Mouse (Mus musculus) midbrain, embryonic 11.5 days (tissue): Measurements from ENCODE around the gene Hhex. TPM values are rescaled to one million over a fixed set of nuclear protein-coding genes. Genes with fewer than 3 reads are reported as not detected.

Experiments
- ATAC-seq: fragments of 200-750 bp; cut with Nextera tagmentation; 2 replicates; pipeline ENCODE4 v1.8.0; 2017; ENCODE audit warnings: moderate TSS enrichment, moderate library complexity; ENCODE audit not compliant: low FRiP score
- DNase-seq: peaks from one replicate; pipeline ENCODE4 v3.0.0; 2015; ENCODE audit warnings: low spot score; ENCODE audit errors: missing footprints
- H3K27ac ChIP-seq: fragments of 300-500 bp; sonication (generic); 2 replicates; pipeline ENCODE4 v1.5.1; 2014; ENCODE audit warnings: low read depth, low read length
- H3K27me3 ChIP-seq: fragments of 300-500 bp; sonication (generic); 2 replicates; pipeline ENCODE4 v1.6.1; 2014; ENCODE audit warnings: mild to moderate bottlenecking, low read length, moderate library complexity, mixed read lengths; ENCODE audit not compliant: control insufficient read depth, insufficient read depth
- H3K36me3 ChIP-seq: fragments of 300-500 bp; sonication (generic); 2 replicates; pipeline ENCODE4 v1.6.1; 2014; ENCODE audit warnings: mild to moderate bottlenecking, low read length, moderate library complexity, mixed read lengths; ENCODE audit not compliant: control insufficient read depth, insufficient read depth
- H3K4me1 ChIP-seq: fragments of 300-500 bp; sonication (generic); 2 replicates; pipeline ENCODE4 v1.6.1; 2014; ENCODE audit warnings: low read length; ENCODE audit not compliant: control insufficient read depth, insufficient read depth
- H3K4me2 ChIP-seq: fragments of 300-500 bp; sonication (generic); 2 replicates; pipeline ENCODE4 v1.6.1; 2014; ENCODE audit warnings: mild to moderate bottlenecking, moderate library complexity
- H3K4me3 ChIP-seq: fragments of 300-500 bp; sonication (generic); 2 replicates; pipeline ENCODE4 v1.5.1; 2014; ENCODE audit warnings: low read depth, low read length
- H3K9ac ChIP-seq: fragments of 300-500 bp; sonication (generic); 2 replicates; pipeline ENCODE4 v1.6.1; 2014; ENCODE audit warnings: low read length
- H3K9me3 ChIP-seq: fragments of 300-500 bp; sonication (generic); 2 replicates; pipeline ENCODE4 v1.6.1; 2016; ENCODE audit warnings: low read length; ENCODE audit not compliant: control insufficient read depth
- WGBS: fragments of 180-500 bp; shearing (Covaris S2); extraction: QIAGEN DNeasy Blood & Tissue Kit; methylation state at CpG from one replicate; pipeline ENCODE4 v1.1.7; 2014; 5-methylcytosine and 5-hydroxymethylcytosine counted together
- polyA plus RNA-seq: library from polyadenylated mRNA; unstranded; fragments of >200 nt; fragmentation: Nextera tagmentation; extraction: Ambion mirVana; gene quantifications from 2 replicates; pipeline ENCODE4 v1.2.1, GENCODE M21; 2014

Hhex gene
- 4.5 and 5.4 TPM in 2 replicates for polyA plus RNA-seq

DNA sequence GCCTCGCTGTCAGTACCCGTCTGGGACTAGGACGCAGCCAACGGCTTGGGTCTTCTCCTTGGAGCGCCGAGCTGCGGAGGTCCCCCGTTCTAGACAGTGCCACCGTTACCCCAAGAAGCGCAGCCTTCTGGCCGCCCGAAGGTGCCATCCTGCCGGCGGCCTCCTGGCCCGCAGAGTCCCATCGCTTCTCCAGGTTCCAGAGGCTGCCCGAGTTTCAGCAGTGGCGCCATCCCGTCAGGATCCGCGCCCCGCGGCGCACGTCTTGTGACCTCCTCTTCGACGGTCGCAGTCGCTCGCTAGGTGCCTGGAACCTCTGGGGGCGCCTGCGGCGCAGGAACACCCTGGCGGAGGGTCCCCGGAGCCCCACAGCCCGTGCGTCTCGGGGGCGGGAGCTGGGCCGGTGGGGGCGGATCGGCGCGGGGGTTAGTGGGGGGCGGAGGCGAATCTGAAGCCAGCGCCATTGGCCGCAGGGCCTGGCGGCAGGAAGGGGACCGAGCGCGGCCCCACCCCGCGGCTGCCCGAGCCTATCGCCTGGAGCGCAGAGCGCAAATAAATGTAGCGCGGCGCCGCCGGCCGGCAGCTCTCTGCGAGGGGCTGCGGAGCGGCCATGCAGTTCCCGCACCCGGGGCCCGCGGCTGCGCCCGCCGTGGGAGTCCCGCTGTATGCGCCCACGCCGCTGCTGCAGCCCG is at the start of gene Hhex:
Gene Hhex, plus strand, starts transcription at position 548 of the 689 bp plus-strand sequence.
- no peak within 1 kb of the TSS for H3K27ac ChIP-seq
- 1% methylated on average over 64 of the region's 79 CpGs for WGBS

GRCm38 (mm10) chr19:37386126-37386525 is 48.5 kb upstream of the Hhex start:
- Histone ChIP-seq H3K9ac (no peak overlapping the region), H3K4me1 (no peaks in the 10 kb centered on the region), H3K27ac (no peak overlapping the region), H3K36me3 (peaks cover 23% of the 10 kb centered on the region), H3K4me2 (no peak overlapping the region), H3K27me3 (no peaks in the 10 kb centered on the region), H3K9me3 (no peaks in the 10 kb centered on the region), H3K4me3 (no peak overlapping the region)
- DNase-seq (no peak), ATAC-seq (no peak)
- WGBS, result 83% methylated on average over 3 of the region's 3 CpGs

More for the DNA sequence above, at the start of gene Hhex:
- Histone ChIP-seq H3K9ac (peak within 1 kb of the TSS; percentile 21; the same call in 1 of the 2 replicates), H3K36me3 (no peaks in the 10 kb centered on the region), H3K27me3 (peaks cover 72% of the 10 kb centered on the region), H3K9me3 (no peaks in the 10 kb centered on the region), H3K4me2 (peak within 1 kb of the TSS; percentile 46), H3K4me3 (peak within 1 kb of the TSS; percentile 35), H3K4me1 (peaks cover 8% of the 10 kb centered on the region)
- peak; percentile 96 for DNase-seq
- peak; percentile 76 for ATAC-seq

DNA sequence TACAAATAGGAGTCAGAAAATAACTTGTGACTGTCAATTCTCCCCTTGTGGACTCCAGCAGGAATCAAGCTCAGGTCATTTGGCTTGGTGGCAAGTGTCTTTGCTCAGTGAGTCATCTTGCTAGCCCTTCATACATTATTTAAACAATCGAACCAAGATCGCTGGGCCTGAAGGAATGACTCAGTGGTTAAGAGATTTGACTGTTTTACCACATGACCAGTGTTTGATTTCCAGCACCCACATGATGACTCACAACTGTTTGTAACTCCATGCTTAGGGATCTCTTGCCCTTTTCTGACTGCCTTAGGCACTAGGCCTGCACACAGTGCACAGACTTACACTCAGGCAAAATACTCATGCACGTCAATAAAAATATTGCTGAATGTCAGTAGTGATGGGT is 42.7 kb upstream of the Hhex start:
- peaks cover 31% of the 10 kb centered on the region for H3K36me3 ChIP-seq
- H3K4me3 ChIP-seq, result no peak overlapping the region
- WGBS, result 95% methylated on average over 3 of the region's 3 CpGs
- H3K27ac ChIP-seq, result no peak overlapping the region
- no peak overlapping the region for H3K4me2 ChIP-seq
- no peaks in the 10 kb centered on the region for H3K4me1 ChIP-seq
- no peak overlapping the region for H3K9ac ChIP-seq
- ATAC-seq, result no peak
- H3K9me3 ChIP-seq, result no peaks in the 10 kb centered on the region
- H3K27me3 ChIP-seq, result no peaks in the 10 kb centered on the region
- no peak for DNase-seq

DNA sequence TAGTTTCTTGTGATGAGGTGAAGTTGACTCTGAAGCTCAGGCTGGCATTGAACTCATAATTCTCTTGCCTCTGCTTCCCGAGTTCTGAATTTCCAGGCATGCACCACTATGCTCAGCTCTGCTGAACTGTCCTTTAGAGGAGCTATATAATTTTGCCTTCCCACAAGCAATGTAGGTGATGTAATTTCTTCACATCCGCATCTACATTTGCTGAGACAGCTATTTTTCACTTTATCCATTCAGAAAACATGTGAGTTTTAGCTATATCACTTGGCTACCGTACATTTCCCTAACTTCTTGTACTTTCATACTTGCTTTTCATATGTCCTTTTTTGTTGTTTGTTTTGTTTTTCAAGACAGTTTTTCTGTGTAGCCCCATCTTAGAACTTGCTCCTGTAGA is 38.3 kb upstream of the Hhex start:
- Histone ChIP-seq H3K4me2 (no peak overlapping the region), H3K27me3 (no peaks in the 10 kb centered on the region), H3K9ac (no peak overlapping the region), H3K36me3 (peaks cover 33% of the 10 kb centered on the region), H3K27ac (no peak overlapping the region), H3K4me3 (no peak overlapping the region), H3K9me3 (no peaks in the 10 kb centered on the region), H3K4me1 (no peaks in the 10 kb centered on the region)
- ATAC-seq (no peak), DNase-seq (no peak)
- WGBS, result 98% methylated on average over 3 of the region's 3 CpGs

DNA sequence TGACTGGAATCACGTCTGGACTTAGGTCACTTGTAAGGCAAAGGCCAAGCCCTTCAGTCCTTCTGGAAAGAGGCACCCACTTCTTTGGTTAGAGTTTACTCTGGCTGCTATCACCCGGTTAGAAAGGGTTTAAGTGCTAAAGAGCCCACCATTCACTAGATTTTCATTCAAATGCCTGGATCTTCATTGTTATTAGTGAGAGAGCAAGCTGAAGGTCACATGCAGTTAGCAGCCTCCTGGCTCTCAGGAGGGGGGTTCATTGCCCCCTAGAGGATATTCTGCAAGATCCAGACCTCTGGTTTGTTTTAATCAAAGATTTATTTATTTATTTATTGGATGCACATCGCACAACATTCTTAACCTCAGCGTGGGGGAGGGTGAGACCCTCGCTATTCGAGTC is 33.7 kb upstream of the Hhex start:
- no peaks in the 10 kb centered on the region for H3K27me3 ChIP-seq
- 77% methylated on average over 6 of the region's 6 CpGs for WGBS

DNA sequence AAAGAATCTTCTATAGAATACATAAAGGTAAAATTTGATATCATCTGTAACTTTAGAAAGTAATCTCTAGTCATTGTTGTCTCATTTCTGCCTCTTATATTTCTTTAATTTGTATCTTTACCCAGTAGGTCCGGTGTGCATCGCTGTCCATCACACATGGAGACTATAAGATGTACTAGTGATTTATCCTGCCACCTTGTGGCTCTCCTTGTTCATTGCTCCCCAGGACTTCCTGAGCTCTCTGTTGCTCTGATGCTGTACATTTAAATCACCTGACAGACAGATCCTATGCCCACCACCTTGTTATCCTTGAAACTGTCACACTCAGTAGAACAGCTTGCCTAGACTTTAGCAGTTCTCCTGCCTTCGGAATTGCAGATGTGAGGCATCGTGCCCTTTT is 16.3 kb upstream of the Hhex start:
- Histone ChIP-seq H3K9ac (no peak overlapping the region), H3K4me2 (no peak overlapping the region), H3K27me3 (no peaks in the 10 kb centered on the region), H3K4me1 (no peaks in the 10 kb centered on the region), H3K27ac (no peak overlapping the region), H3K9me3 (no peaks in the 10 kb centered on the region), H3K4me3 (no peak overlapping the region), H3K36me3 (peaks cover 13% of the 10 kb centered on the region; the same call in 1 of the 2 replicates)
- 91% methylated on average over 4 of the region's 4 CpGs for WGBS
- ATAC-seq (no peak), DNase-seq (no peak)

More for the DNA sequence above, 33.7 kb upstream of the Hhex start:
- no peaks in the 10 kb centered on the region for H3K4me1 ChIP-seq
- no peaks in the 10 kb centered on the region for H3K9me3 ChIP-seq
- no peak for DNase-seq
- peaks cover 15% of the 10 kb centered on the region for H3K36me3 ChIP-seq
- no peak overlapping the region for H3K4me2 ChIP-seq
- no peak overlapping the region for H3K4me3 ChIP-seq
- H3K27ac ChIP-seq, result no peak overlapping the region
- no peak for ATAC-seq
- no peak overlapping the region for H3K9ac ChIP-seq

DNA sequence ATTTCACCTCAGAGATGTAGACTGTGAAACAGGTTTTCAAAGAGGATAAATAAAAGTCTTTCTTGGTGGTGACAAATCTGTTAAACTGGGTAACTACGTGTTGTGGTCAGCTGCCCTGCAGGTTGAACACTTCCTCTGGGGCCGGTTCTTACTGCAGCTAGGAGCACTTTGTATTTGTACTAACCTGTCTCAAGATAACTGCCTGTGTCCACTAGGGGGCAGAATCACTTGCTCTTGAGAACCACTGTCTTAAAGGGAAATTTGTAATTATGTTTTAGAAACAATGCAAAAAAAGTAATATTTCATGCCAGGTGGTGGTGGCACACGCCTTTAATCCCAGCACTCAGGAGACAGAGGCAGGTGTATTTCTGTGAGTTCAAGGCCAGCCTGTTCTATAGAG is 15.0 kb upstream of the Hhex start:
- no peak overlapping the region for H3K4me3 ChIP-seq
- no peaks in the 10 kb centered on the region for H3K4me1 ChIP-seq
- H3K4me2 ChIP-seq, result no peak overlapping the region
- peak; percentile 84 for DNase-seq
- no peaks in the 10 kb centered on the region for H3K9me3 ChIP-seq
- no peak overlapping the region for H3K9ac ChIP-seq
- WGBS, result 65% methylated on average over 3 of the region's 3 CpGs
- no peaks in the 10 kb centered on the region for H3K27me3 ChIP-seq
- peaks cover 10% of the 10 kb centered on the region; the same call in 1 of the 2 replicates for H3K36me3 ChIP-seq
- H3K27ac ChIP-seq, result no peak overlapping the region
- no peak for ATAC-seq

GRCm38 (mm10) chr19:37428589-37428988 is 6.0 kb upstream of the Hhex start:
- DNase-seq (no peak), ATAC-seq (no peak)
- Histone ChIP-seq H3K4me3 (no peak overlapping the region), H3K4me2 (no peak overlapping the region), H3K9ac (no peak overlapping the region), H3K36me3 (no peaks in the 10 kb centered on the region), H3K27ac (no peak overlapping the region), H3K9me3 (no peaks in the 10 kb centered on the region), H3K27me3 (peaks cover 19% of the 10 kb centered on the region), H3K4me1 (no peaks in the 10 kb centered on the region)
- WGBS, result 86% methylated on average over 5 of the region's 5 CpGs

DNA sequence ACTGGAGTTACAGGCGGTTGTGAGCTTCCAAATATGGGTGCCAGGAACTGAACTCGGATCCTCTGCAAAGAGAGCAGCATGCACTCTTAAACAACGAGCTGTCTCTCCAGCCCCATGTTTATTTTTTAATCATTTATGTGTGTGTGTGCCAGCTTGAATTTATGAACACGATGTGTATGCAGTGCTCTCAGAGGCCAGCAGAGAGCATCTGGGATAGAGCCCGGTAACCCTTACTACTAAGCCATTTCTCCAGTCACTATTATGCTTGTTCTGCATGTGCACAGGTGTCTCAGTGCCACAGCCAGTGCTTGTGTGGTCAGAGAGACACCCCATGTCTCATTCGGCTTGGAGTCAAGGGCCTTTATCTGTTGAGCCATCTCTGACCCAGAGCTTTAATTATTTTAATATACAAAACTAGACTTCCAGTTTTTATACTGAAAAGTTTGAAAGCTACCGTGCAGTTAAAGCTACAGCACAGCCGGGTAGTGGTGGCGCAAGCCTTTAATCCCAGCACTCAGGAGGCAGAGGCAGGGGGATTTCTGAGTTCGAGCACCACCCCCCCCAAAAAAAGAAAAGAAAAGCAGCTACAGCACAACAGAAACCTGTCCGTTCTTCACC is 3.4 kb upstream of the Hhex start:
- peak; percentile 62 for DNase-seq
- no peaks in the 10 kb centered on the region for H3K9me3 ChIP-seq
- WGBS, result 91% methylated on average over 11 of the region's 11 CpGs
- peaks cover 8% of the 10 kb centered on the region for H3K4me1 ChIP-seq
- no peak overlapping the region for H3K9ac ChIP-seq
- H3K27me3 ChIP-seq, result peaks cover 46% of the 10 kb centered on the region
- ATAC-seq, result no peak
- no peaks in the 10 kb centered on the region for H3K36me3 ChIP-seq
- no peak overlapping the region for H3K4me3 ChIP-seq
- H3K4me2 ChIP-seq, result no peak overlapping the region
- no peak overlapping the region for H3K27ac ChIP-seq
